Mouse (Mus musculus): Measurements from ENCODE around the gene Faim2. TPM values are rescaled to one million over a fixed set of nuclear protein-coding genes. Genes with fewer than 3 reads are reported as not detected.

Faim2 gene
- total RNA-seq, 2 experiments from 2014 or later: 0.14 to 0.16 TPM

DNA sequence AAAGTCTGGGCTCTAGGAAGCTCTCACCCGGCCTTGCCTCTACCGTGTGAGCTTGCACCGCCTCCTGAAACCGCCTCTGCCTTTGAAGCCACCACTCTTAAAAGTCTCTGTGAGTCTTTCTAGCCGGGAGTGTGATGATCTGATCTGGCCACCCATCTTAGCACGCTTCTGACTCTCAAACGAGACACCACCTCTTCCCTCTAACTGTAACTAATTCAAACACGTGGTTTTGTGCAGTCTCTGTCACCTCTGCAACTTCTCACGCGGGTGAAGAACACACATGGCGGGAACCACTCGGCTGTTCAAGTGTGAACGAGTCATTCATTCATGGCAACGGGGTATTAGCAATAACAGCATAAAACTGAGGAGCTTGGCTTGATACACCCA, 56.3 kb downstream of the Faim2 start:
- intact Hi-C loops (cut with DNase I; ENCODE audit: low total_unique reads): no loop called here
- no peak for DNase-seq

DNA sequence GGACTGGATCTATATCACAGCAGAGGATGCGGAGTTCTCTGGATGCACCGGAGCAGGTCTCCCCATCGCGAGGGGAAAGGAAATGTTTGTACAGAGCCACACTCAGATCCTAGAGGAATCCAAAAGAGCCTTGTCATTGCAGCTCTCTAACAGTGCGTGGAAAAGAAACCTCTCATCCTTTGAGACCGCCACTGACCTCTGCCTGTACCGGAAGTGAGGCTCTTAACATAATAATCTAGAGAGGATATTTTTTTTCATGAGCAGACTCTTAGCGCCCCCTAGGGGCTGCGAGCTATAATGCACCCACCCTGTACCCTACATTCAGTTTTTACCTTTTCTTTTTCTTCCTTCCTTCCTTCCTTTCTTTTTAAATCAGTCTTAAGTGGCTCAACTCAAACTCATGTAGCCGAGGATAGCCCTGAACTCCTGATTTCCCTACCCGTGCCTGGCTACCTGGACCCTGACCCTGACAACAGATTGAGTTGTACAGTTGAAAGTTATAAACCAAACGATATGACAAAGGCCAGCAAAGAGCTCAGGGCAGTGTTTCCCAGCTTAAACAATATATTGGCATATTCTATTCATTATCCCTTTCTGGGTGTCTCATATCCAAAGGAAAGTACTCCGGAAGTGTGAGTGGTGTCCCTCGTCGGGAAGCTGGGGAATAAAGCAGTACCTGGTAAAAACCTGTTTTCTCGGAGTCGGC, 56.8 kb downstream of the Faim2 start:
- intact Hi-C loops (cut with DNase I; ENCODE audit: low total_unique reads): no loop called here
- DNase-seq: peak; percentile 55

DNA sequence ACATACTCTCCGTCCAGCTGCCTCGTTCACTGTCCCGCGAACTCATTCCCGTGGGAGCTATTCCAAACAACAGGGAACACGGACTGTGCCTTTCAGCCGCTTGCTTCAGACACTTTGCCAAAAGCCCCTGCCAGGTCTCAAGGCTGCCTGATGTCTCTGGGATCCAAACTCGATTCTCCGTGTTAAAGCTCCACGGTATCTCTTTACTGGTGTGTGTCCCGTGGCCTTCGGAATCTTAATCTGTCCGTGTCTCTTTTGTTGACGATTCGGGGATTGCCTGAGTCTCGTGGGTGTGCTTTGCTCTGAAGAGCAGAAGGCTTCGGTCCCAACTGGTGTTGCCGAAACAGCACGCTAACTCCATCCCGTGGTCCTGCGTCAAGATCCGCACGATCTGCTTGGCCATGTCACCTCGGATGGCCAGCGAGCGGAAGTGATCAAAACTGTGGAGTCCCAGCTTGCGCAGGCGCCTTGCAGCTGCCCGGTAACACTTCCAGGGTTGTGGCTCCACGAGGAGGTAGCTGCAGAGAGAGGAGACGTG, 57.7 kb downstream of the Faim2 start:
- intact Hi-C loops (cut with DNase I; ENCODE audit: low total_unique reads): no loop called here
- peak; percentile 61 for DNase-seq

DNA sequence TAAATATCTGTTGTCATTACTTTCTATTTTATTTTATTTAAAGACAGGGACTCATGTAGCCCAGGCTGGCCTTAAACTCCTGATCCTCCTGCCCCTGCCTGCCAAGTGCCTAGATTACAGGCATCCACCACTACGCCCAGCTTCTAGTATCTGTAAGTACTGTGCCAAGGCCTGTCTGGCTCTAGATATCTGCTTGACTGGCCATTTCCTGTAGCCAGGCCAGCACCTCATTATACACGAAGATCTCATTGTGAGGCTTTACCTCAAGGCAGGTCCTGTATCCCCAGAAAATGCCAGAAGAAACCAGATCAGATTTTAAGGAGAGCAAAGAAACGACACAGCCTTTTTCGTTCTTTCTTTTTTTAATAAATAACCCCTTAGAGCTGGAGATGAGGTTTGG, 58.2 kb downstream of the Faim2 start:
- intact Hi-C loops (cut with DNase I; ENCODE audit: low total_unique reads): loop anchor here (2.0 to 10.0 kb wide), 2 partner anchors 53 to 145 kb away; no protein-coding TSS in a partner anchor
- no peak for DNase-seq

DNA sequence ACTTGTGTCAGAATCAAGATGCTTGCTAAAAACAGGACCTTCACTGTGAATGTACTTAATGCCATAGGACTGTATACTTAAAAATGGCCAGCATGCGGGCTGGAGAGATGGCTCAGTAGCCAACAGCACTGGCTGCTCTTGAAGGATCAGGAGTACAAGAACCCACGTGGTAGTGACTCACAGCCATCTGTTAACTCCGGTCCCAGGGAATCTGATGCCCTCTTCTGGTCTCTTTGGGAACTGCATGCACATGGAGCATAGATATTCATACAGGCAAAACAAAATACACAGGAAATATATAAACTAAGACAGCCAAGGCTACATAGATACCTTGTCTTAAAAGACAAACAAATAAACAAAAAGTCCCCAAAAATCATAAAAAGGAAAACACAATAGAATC, 58.9 kb downstream of the Faim2 start:
- DNase-seq: peak; percentile 81
- intact Hi-C loops (cut with DNase I; ENCODE audit: low total_unique reads): loop anchor here (2.0 to 10.0 kb wide), 2 partner anchors 52 to 144 kb away; no protein-coding TSS in a partner anchor

DNA sequence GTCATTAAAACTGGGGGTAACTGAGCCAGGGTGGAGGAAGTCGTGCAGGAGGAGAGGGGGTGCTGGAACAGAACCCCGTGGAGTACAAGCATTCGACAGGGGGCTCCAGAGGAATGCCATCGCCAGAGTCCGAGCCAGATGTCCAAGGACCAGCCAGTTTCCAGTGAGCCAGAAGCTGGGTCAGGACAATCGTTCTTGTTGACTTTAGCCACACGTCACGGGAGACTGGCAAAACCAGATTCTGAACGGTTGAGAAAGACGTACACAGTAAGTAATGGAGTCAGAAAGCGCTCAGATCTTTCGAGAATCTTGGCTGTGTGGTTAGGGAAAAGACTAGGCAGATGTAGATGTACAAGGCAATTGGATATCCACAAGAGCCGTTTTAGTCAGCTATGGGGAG, 64.8 kb downstream of the Faim2 start:
- no peak for DNase-seq
- intact Hi-C loops (cut with DNase I; ENCODE audit: low total_unique reads): loop anchor here (10.0 kb wide), 1 partner anchor 138 kb away; no protein-coding TSS in a partner anchor

DNA sequence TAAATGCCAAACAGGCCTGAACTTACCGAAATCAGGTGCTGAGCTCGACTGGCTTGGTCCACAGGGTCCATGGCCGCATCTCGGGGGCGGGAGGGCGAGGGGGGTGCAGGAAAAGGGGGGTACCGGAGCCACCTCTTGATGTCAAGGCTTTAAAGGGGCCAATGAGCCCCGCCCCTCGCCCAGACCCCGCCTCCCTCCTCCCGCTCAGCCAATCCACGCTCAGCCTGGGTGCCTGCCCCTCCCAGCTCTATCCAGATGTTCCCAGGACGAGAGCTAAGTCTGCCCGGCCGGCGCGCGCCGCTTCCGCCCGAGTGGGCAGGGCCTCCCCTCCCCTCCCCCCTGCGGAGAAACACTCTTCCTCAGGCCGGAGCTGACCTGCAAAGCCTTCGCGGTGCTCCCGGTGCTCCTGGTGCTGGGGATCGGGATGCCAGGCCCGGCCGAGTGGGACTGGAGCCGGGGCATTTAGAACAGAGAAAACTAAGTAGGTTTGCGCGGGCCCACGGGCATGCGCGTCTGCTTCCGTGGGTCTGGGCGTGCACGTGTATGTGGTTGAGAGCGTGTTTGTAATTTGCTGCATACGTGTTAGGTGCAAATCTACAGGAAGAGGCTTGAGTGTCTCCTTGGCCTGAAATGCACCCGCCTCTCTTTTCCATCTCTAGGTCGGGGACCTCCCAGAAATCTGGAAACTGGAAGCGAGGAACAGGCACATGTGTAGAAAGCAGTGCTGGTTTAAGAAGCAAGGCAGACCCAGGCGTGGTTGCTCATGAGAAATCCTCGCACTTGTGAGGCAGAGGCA, 70.2 kb downstream of the Faim2 start, which contains the start of gene Nckap5l:
Gene Nckap5l (minus strand): TSS at position 143 of the 796 bp plus-strand sequence.
- peak; percentile 94 for DNase-seq
- intact Hi-C loops (cut with DNase I; ENCODE audit: low total_unique reads): no loop called here

DNA sequence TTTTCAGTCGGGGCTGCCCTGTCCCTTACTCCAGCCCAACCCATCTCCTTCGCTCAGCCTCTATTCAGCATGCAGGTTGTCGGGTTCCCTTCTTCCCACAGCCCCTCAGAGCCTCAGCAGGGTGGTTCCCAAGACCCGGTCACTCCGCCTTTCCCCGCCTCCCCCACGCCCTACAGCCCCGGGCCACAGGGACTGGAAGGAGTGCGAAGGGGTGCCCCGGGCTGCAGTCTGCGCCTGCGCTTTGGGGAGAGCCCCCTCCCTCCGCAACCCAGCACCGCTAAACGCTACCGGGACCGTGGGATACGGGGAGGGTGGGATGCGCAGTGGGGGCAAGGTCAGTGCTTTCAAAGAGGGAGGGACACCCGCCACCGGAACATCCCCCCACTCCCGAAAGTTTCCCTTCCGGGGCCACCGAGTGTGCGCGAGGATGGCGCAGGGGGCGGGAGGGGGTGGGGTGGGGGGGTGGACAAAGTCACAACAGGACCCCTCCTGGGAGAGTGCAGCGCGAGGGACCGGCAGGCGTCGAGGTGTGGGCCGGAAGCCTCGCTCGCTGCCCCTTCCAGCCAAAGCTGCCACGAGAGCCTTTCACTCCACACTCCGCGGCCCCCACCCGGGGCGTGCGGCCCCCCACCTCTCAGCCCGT, 70.9 kb downstream of the Faim2 start:
- intact Hi-C loops (cut with DNase I; ENCODE audit: low total_unique reads): no loop called here
- peak; percentile 75 for DNase-seq

DNA sequence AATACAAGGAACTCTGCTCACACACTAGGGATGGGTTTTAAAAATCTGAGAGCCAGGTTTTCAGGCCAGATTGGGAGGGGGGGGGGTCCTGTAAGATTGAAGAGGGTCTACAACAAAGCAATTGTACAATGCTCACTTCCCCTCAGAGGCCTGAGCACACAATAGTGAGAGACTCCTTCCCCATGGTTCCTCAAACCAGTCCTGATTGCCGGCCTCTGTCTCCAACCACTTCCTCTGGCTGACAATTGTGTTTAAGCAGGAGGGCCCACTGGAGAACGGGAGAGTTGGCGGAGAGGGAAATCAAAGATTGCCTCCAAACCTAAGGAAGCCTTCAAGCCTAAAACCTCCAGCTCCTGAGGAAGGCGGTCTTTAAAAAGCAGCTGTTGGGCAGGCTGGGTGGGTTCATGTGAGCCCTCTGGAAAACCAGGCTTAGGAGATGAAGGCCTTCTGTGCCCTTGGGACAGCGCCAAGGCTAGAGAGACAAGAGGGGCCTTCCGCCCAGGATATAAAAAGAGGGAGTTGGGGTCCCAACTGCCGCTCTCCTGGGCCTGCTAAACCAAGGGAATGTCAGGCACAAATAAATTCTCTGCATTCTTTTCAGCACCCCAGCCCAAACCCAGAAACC, 71.5 kb downstream of the Faim2 start:
- DNase-seq: no peak
- intact Hi-C loops (cut with DNase I; ENCODE audit: low total_unique reads): no loop called here

DNA sequence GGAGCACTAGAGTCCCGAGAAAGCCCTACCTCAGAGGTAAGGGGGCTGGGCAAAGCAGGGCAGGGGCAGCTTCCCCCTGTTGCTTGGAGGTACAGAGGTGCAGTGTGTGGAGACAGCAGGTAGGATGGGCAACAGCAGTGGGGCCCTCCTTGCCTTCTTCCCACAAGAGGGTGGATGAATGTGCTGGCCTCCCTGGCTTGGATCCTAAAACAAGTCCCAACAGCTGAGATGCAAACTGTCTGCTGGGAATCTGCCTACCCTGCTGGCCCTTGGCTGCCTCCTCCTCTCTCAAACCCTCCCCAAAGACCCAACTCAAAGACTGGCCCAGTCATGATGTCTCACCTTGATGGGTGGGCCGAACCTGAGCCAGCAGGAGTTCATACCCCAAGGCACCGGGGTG, 72.5 kb downstream of the Faim2 start:
- intact Hi-C loops (cut with DNase I; ENCODE audit: low total_unique reads): no loop called here
- DNase-seq: no peak

DNA sequence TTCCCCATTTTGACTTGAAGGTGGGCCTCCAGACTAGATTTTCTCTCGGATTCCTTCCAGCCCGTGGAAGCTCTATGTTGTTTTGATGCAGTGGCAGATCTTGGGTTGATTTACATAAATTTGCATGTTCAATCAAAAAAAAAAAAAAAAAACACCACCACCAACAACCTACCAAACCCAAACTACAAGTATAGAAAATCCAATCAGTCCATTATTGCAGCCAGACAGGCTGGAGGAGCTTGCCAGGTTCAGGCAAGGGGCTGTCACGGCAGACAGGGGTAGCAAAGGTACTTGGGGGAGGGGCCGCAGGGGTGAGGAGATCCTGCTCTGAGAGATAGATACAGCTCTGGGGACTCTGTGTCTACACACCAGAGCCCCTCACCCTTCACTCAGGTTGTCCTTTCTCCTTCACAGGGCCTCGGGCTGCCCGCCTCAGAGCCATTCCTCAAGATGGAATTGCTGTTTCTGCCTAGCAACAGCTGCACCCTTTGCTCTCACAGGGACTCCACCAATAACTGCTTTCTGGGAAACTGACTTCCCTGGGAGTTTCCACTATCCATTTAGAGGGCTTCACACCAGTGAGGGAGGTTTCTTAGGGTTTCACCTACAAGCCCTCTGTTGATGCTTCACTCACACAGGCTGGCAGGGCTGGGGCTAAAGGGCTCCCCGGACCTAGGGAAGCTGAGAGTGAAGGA, 73.2 kb downstream of the Faim2 start:
- no peak for DNase-seq
- intact Hi-C loops (cut with DNase I; ENCODE audit: low total_unique reads): no loop called here

DNA sequence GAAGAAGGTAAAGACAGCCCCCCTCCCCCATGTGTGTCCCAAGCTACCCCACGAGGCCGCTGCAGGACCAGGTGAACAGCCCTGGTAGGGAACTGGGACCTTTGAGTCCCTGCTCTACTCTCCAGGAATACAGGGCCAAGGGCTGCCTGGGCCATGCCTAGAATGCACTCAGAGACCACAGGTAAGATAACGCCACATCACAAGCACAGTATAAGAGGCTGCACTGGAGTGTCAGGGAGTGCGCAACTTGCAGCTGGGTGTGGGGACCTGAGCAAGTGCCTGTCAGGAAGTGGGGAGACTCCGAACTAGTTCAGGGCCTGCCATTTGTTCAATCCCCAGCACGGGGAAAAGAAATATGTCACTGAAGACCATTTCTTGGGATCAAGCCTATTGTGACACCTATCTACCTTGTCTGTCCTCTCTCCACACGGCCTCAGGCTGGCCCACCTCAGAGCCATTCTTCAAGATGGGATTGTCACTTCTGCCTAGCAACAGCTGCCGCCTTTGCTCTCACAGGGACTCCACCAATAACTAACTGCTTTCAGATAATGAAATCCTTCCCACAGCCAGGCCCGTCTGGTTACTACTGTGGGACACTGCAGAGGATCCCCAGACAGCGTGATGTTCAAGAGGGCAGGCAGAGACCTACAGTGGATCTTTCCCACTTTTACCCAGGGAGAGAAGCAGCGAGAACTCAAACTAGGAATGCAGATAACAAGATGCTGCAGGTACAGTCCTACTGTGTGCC, 74.6 kb downstream of the Faim2 start:
- no peak for DNase-seq

DNA sequence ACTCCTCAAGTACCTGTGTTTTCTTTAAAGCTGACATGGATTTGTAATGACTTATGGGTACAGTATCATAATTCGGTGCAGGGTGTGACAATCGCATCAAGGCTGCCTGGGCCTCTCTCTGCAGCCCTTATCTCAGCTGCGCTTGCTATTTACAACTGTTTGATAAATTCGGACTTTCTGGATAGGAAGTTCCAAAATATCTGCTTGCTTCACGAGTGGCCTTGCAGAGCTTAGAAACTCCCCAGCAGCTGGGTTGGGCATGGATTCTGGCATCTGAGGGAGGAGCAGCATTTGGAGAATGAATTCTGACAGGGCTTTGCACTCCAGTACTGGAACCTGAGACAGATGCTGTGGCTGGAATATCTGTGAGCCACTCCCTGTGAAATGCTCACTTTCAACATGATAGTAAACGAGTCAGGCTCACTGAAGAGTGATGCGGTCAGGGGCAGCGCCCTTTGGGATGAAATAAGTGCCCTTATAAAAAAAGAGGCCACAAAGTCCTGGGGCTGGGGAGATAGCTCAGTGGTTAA, 78.1 kb downstream of the Faim2 start:
- DNase-seq: no peak
- intact Hi-C loops (cut with DNase I; ENCODE audit: low total_unique reads): no loop called here

More for the DNA sequence above, 74.6 kb downstream of the Faim2 start:
- intact Hi-C loops (cut with DNase I; ENCODE audit: low total_unique reads): no loop called here

DNA sequence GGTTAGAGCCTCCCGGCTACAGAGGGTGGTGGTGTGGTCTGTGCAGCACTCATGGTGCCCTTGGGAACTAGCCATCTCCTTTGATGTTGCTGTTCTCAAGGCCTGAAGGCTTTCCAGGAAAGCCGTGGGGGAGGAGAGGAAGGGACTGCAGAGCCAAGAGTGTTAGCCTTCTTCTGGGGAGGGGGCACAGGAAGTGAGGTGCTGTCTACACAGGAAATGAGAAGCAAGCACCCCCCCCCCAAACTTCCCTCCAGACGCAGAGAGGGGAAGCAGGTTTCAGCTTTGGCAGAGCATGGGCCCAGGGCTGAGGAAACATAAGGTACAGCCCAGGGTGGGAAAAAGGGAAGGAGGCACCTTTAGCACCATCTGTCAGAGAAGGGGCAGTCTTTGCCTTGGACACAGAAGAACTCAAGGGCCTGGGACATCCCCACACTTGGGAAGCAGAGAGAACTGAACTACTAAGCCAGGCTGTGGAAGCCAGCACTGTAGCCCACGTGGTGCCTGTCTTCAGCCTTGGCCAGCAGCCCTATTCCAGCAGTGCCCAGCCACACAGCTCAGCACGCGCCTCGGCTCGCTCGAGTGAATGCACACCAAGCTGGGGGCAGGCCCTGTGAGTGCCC, 78.7 kb downstream of the Faim2 start:
- DNase-seq: peak; percentile 71
- intact Hi-C loops (cut with DNase I; ENCODE audit: low total_unique reads): no loop called here

Measured in gastrocnemius, postnatal 14 days (tissue).